Mouse (Mus musculus): ENCODE measurements around the gene Abcc10. TPM values are rescaled to one million over a fixed set of nuclear protein-coding genes. Genes with fewer than 3 reads are reported as not detected.

The Abcc10 gene
- polyA plus RNA-seq, 1 experiment from 2014 or later: 7.6 TPM

- CTCF ChIA-PET: interaction anchor here (1.0 to 1.4 kb wide), 2 partner anchors 9 to 13 kb away, joined by 3 read pairs; no protein-coding TSS in a partner anchor
- DNase-seq (ENCODE audit: low read depth, low spot score): no peak
- POLR2A ChIA-PET: no interaction called here
- H3K27me3 ChIP-seq: peaks cover 6% of the 10 kb centered on the region
- ATAC-seq: no peak
- in situ Hi-C loops (cut with MboI; ENCODE audit: low pct_unique_long_range_greater_than_20kb): no loop called here
- no peak for TF ChIP-seq CTCF (IDR thresholded peaks at IDR 0.05)
These were observed 40.5 kb downstream of the Abcc10 start for GRCm38 (mm10) chr17:46287678-46288095.

GRCm38 (mm10) chr17:46285407-46285806 lies 42.7 kb downstream of the Abcc10 start:
- in situ Hi-C loops (cut with MboI; ENCODE audit: low pct_unique_long_range_greater_than_20kb): no loop called here
- DNase-seq (ENCODE audit: low read depth, low spot score) (no peak), ATAC-seq (no peak)
- ChIA-PET POLR2A (interaction anchor here (1.2 kb wide), 1 partner anchor 11 kb away, joined by 3 read pairs; no protein-coding TSS in a partner anchor), CTCF (interaction anchor here (0.8 to 1.4 kb wide), 3 partner anchors 17 to 19 kb away, joined by 3 to 4 read pairs (median 3); no protein-coding TSS in a partner anchor)
- H3K27me3 ChIP-seq: peaks cover under 1% of the 10 kb centered on the region
- TF ChIP-seq CTCF (IDR thresholded peaks at IDR 0.05): no peak

GRCm38 (mm10) chr17:46284653-46285052 lies 43.5 kb downstream of the Abcc10 start:
- DNase-seq (ENCODE audit: low read depth, low spot score) (no peak), ATAC-seq (no peak)
- ChIA-PET CTCF (interaction anchor here (0.8 to 1.4 kb wide), 2 partner anchors 17 to 19 kb away, joined by 3 read pairs; no protein-coding TSS in a partner anchor), POLR2A (interaction anchor here (0.5 to 1.2 kb wide), 3 partner anchors 10 to 16 kb away, joined by 3 to 4 read pairs (median 3); no protein-coding TSS in a partner anchor)
- no peak for TF ChIP-seq CTCF (IDR thresholded peaks at IDR 0.05)
- in situ Hi-C loops (cut with MboI; ENCODE audit: low pct_unique_long_range_greater_than_20kb): no loop called here
- H3K27me3 ChIP-seq: no peaks in the 10 kb centered on the region

- ATAC-seq (no peak), DNase-seq (ENCODE audit: low read depth, low spot score) (no peak)
- ChIA-PET CTCF (interaction anchor here (1.4 kb wide), 1 partner anchor 18 kb away, joined by 3 read pairs; no protein-coding TSS in a partner anchor), POLR2A (interaction anchor here (0.7 kb wide), 1 partner anchor 14 kb away, joined by 3 read pairs; no protein-coding TSS in a partner anchor)
- H3K27me3 ChIP-seq: no peaks in the 10 kb centered on the region
- in situ Hi-C loops (cut with MboI; ENCODE audit: low pct_unique_long_range_greater_than_20kb): no loop called here
- no peak for TF ChIP-seq CTCF (IDR thresholded peaks at IDR 0.05)
These were observed 44.2 kb downstream of the Abcc10 start for GRCm38 (mm10) chr17:46283911-46284310.

- no peaks in the 10 kb centered on the region for H3K27me3 ChIP-seq
- no peak for ATAC-seq
- DNase-seq (ENCODE audit: low read depth, low spot score): no peak
- no peak for TF ChIP-seq CTCF (IDR thresholded peaks at IDR 0.05)
- POLR2A ChIA-PET: interaction anchor here (0.7 to 2.2 kb wide), 3 partner anchors 17 to 32 kb away, joined by 3 to 16 read pairs (median 5); no protein-coding TSS in a partner anchor
- in situ Hi-C loops (cut with MboI; ENCODE audit: low pct_unique_long_range_greater_than_20kb): no loop called here
- CTCF ChIA-PET: no interaction called here
These were observed 45.0 kb downstream of the Abcc10 start for GRCm38 (mm10) chr17:46283140-46283539.

GRCm38 (mm10) chr17:46282483-46283123 lies 45.5 kb downstream of the Abcc10 start, which contains the start of gene Tjap1:
TSS of gene Tjap1 (minus strand) at chr17:46283026.
- ATAC-seq: peak; percentile 63
- no peak for TF ChIP-seq CTCF (IDR thresholded peaks at IDR 0.05)
- DNase-seq (ENCODE audit: low read depth, low spot score): no peak
- no peaks in the 10 kb centered on the region for H3K27me3 ChIP-seq
- CTCF ChIA-PET: no interaction called here
- in situ Hi-C loops (cut with MboI; ENCODE audit: low pct_unique_long_range_greater_than_20kb): no loop called here
- POLR2A ChIA-PET: interaction anchor here (0.7 to 2.2 kb wide), 6 partner anchors 9 to 459 kb away, joined by 3 to 16 read pairs (median 4); no protein-coding TSS in a partner anchor

GRCm38 (mm10) chr17:46278011-46278765 lies 50.0 kb downstream of the Abcc10 start:
- ATAC-seq (no peak), DNase-seq (ENCODE audit: low read depth, low spot score) (no peak)
- in situ Hi-C loops (cut with MboI; ENCODE audit: low pct_unique_long_range_greater_than_20kb): no loop called here
- H3K27me3 ChIP-seq: no peaks in the 10 kb centered on the region
- ChIA-PET POLR2A (no interaction called here), CTCF (no interaction called here)
- TF ChIP-seq CTCF (IDR thresholded peaks at IDR 0.05): no peak

- ChIA-PET CTCF (interaction anchor here (0.7 to 1.0 kb wide), 2 partner anchors 12 to 50 kb away, joined by 3 read pairs; partner anchors contain the start of gene Abcc10), POLR2A (interaction anchor here (1.3 kb wide), 1 partner anchor 34 kb away, joined by 13 read pairs; no protein-coding TSS in a partner anchor)
- TF ChIP-seq CTCF (IDR thresholded peaks at IDR 0.05): no peak
- in situ Hi-C loops (cut with MboI; ENCODE audit: low pct_unique_long_range_greater_than_20kb): no loop called here
- ATAC-seq: peak; percentile 27
- H3K27me3 ChIP-seq: no peaks in the 10 kb centered on the region
- no peak for DNase-seq (ENCODE audit: low read depth, low spot score)
These were observed 50.6 kb downstream of the Abcc10 start for GRCm38 (mm10) chr17:46277586-46277985.

- TF ChIP-seq CTCF (IDR thresholded peaks at IDR 0.05): no peak
- DNase-seq (ENCODE audit: low read depth, low spot score): no peak
- H3K27me3 ChIP-seq: no peaks in the 10 kb centered on the region
- ATAC-seq: no peak
- ChIA-PET CTCF (interaction anchor here (1.5 to 2.4 kb wide), 2 partner anchors 23 to 25 kb away, joined by 3 to 5 read pairs; partner anchors contain the start of gene Lrrc73), POLR2A (no interaction called here)
- in situ Hi-C loops (cut with MboI; ENCODE audit: low pct_unique_long_range_greater_than_20kb): no loop called here
These were observed 52.6 kb downstream of the Abcc10 start for GRCm38 (mm10) chr17:46275506-46275905.

- DNase-seq (ENCODE audit: low read depth, low spot score) (no peak), ATAC-seq (no peak)
- ChIA-PET POLR2A (no interaction called here), CTCF (interaction anchor here (2.4 kb wide), 1 partner anchor 23 kb away, joined by 5 read pairs; the partner anchor contains the start of gene Lrrc73)
- in situ Hi-C loops (cut with MboI; ENCODE audit: low pct_unique_long_range_greater_than_20kb): no loop called here
- TF ChIP-seq CTCF (IDR thresholded peaks at IDR 0.05): no peak
- no peaks in the 10 kb centered on the region for H3K27me3 ChIP-seq
These were observed 53.1 kb downstream of the Abcc10 start for GRCm38 (mm10) chr17:46275034-46275433.
